Mouse (Mus musculus) MEL (cell line): ENCODE data around the gene Foxr1.
A peak's percentile ranks its signal among the peaks of the same experiment; 100 is the strongest.

Experiments
- CTCF ChIP-seq, 3 experiments: IDR thresholded peaks in 2 of 3; conservative IDR thresholded peaks in 1 of 3; 2 replicates each; pipeline ENCODE4 v1.5.1; 2011 to 2012; ENCODE audit warnings: low read length in 3 of 3, low read depth in 2 of 3, mild to moderate bottlenecking in 2 of 3, improper control_type of control experiment in 1 of 3, inconsistent platforms in 1 of 3, mixed read lengths in 1 of 3, moderate library complexity in 1 of 3; ENCODE audit not compliant: control insufficient read depth in 1 of 3, insufficient read depth in 1 of 3, poor library complexity in 1 of 3, severe bottlenecking in 1 of 3
- ELF1 ChIP-seq: IDR thresholded peaks from 2 replicates; pipeline ENCODE4 v1.6.1; 2014; ENCODE audit warnings: low read depth, mild to moderate bottlenecking, inconsistent platforms, low read length, improper control_type of control experiment, moderate library complexity
- GATA1 ChIP-seq: IDR thresholded peaks from 2 replicates; pipeline ENCODE4 v1.6.1; 2011; ENCODE audit warnings: low read depth, low read length, improper control_type of control experiment
- MAX ChIP-seq: IDR thresholded peaks from 2 replicates; pipeline ENCODE4 v1.6.1; 2011; ENCODE audit warnings: low read length, improper control_type of control experiment
- NELFE ChIP-seq: IDR thresholded peaks from 2 replicates; pipeline ENCODE4 v1.6.1; 2011; ENCODE audit warnings: low read depth, low read length, improper control_type of control experiment
- POLR2A ChIP-seq, 2 experiments: IDR thresholded peaks; 2 replicates each; pipeline ENCODE4 v1.6.1; 2011 to 2012; ENCODE audit warnings: low read length in 2 of 2, mild to moderate bottlenecking in 2 of 2, control low read depth in 1 of 2, improper control_type of control experiment in 1 of 2, low read depth in 1 of 2, moderate library complexity in 1 of 2; ENCODE audit not compliant: control insufficient read depth in 1 of 2, insufficient read depth in 1 of 2, poor library complexity in 1 of 2
- TCF12 ChIP-seq: IDR thresholded peaks from 2 replicates; pipeline ENCODE4 v1.6.1; 2014; ENCODE audit warnings: low read depth, mild to moderate bottlenecking, inconsistent platforms, low read length, improper control_type of control experiment, moderate library complexity

GRCm38 (mm10) chr9:44482552-44482951 lies 41.6 kb upstream of the Foxr1 start, which contains the start of gene Bcl9l:
- TF ChIP-seq CTCF (IDR thresholded peaks at IDR 0.05 in 2 of 3, conservative IDR thresholded peaks at IDR 0.05 in 1 of 3; ENCODE audit: control insufficient read depth in 1 of 3, insufficient read depth in 1 of 3, low read depth in 2 of 3, low read length in 3 of 3, poor library complexity in 1 of 3, severe bottlenecking in 1 of 3) (peak in 2 of 3 experiments; percentile 58 to 60; a peak in 5 of 6 replicates), NELFE (peak; percentile 33), GATA1 (no peak), POLR2A (IDR thresholded peaks at IDR 0.05; ENCODE audit: control insufficient read depth in 1 of 2, insufficient read depth in 1 of 2, low read depth in 1 of 2, low read length in 2 of 2, poor library complexity in 1 of 2) (peak in 1 of 2 experiments; percentile 47; a peak in 2 of 4 replicates), ELF1 (no peak), TCF12 (peak; percentile 23; the same call in 1 of the 2 replicates), MAX (no peak)
